Mouse (Mus musculus) stomach, embryonic 16.5 days (tissue): ENCODE measurements around the gene Acsbg2. TPM values are rescaled to one million over a fixed set of nuclear protein-coding genes. Genes with fewer than 3 reads are reported as not detected.

ENCODE experiments used
- ATAC-seq: fragments of 200-750 bp; cut with Nextera tagmentation; 2 replicates; pipeline ENCODE4 v1.8.0; 2017; ENCODE audit warnings: moderate number of reproducible peaks, moderate TSS enrichment; ENCODE audit not compliant: insufficient read depth, low FRiP score
- H3K27ac ChIP-seq: fragments of 300-500 bp; sonication (generic); 2 replicates; pipeline ENCODE4 v1.5.1; 2014; ENCODE audit warnings: low read length
- H3K27me3 ChIP-seq: fragments of 300-500 bp; sonication (generic); 2 replicates; pipeline ENCODE4 v1.6.1; 2014; ENCODE audit warnings: low read length, control low read depth, mixed read lengths; ENCODE audit not compliant: control insufficient read depth, insufficient read depth
- H3K36me3 ChIP-seq: fragments of 300-500 bp; sonication (generic); 2 replicates; pipeline ENCODE4 v1.6.1; 2014; ENCODE audit warnings: low read length; ENCODE audit not compliant: control insufficient read depth, insufficient read depth
- H3K4me1 ChIP-seq: fragments of 300-500 bp; sonication (generic); 2 replicates; pipeline ENCODE4 v1.6.1; 2014; ENCODE audit warnings: low read length, control low read depth, mixed read lengths; ENCODE audit not compliant: control insufficient read depth, insufficient read depth
- H3K4me2 ChIP-seq: fragments of 300-500 bp; sonication (generic); 2 replicates; pipeline ENCODE4 v1.6.1; 2014; ENCODE audit warnings: low read depth, low read length, mixed read lengths
- H3K4me3 ChIP-seq: fragments of 300-500 bp; sonication (generic); replicated peaks from 2 replicates; pipeline ENCODE4 v1.5.1; 2014; ENCODE audit warnings: mild to moderate bottlenecking, low read length
- H3K9ac ChIP-seq: fragments of 300-500 bp; sonication (generic); 2 replicates; pipeline ENCODE4 v1.6.1; 2014; ENCODE audit warnings: low read length
- H3K9me3 ChIP-seq: fragments of 300-500 bp; sonication (generic); replicated peaks from 2 replicates; pipeline ENCODE4 v1.6.1; 2016; ENCODE audit warnings: low read length, control low read depth; ENCODE audit not compliant: control insufficient read depth
- WGBS: fragments of 180-500 bp; shearing (Covaris S2); extraction: QIAGEN DNeasy Blood & Tissue Kit; methylation state at CpG from one replicate; pipeline ENCODE4 v1.1.7; 2014; 5-methylcytosine and 5-hydroxymethylcytosine counted together
- polyA plus RNA-seq: library from polyadenylated mRNA; unstranded; fragments of >200 nt; fragmentation: Nextera tagmentation; extraction: Ambion mirVana; gene quantifications from 2 replicates; pipeline ENCODE4 v1.2.1, GENCODE M21; 2015

Acsbg2 gene
- polyA plus RNA-seq, 1 experiment from 2014 or later, result not detected

DNA sequence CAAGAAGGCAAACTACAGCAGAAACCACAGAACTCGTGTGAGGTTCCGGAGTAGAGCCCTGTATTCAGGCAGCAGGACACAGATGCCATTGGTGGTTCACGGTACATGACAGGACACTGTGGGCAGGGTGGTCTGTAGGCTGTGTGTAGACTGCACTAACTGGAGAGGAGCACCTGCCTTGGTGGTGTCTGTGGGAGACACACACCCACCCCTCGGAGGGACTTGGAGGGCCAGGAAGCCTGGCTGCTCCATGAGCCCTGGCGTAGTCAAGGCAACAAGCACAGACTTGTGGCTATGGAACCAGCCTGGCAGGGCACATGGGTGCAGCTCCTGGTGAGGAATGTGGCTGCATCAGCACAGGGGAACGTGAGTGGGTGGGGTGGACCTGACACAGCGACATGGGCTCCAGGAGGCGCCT is 54.5 kb downstream of the Acsbg2 start:
- peak overlapping the region; percentile 35; the same call in 1 of the 2 replicates for H3K4me2 ChIP-seq

GRCm38 (mm10) chr17:56819032-56819545 is 55.2 kb downstream of the Acsbg2 start:
- no peak overlapping the region for H3K4me3 ChIP-seq
- WGBS, result 68% methylated on average over 6 of the region's 6 CpGs
- no peak for ATAC-seq
- no peaks in the 10 kb centered on the region for H3K36me3 ChIP-seq
- H3K27me3 ChIP-seq, result no peaks in the 10 kb centered on the region
- H3K9ac ChIP-seq, result no peak overlapping the region
- H3K27ac ChIP-seq, result peak overlapping the region; percentile 93
- peaks cover 3% of the 10 kb centered on the region; the same call in 1 of the 2 replicates for H3K4me1 ChIP-seq
- no peak overlapping the region for H3K4me2 ChIP-seq
- no peaks in the 10 kb centered on the region for H3K9me3 ChIP-seq

More for the DNA sequence above, 54.5 kb downstream of the Acsbg2 start:
- H3K4me3 ChIP-seq, result no peak overlapping the region
- ATAC-seq, result peak; percentile 87
- H3K9me3 ChIP-seq, result no peaks in the 10 kb centered on the region
- H3K27me3 ChIP-seq, result no peaks in the 10 kb centered on the region
- H3K27ac ChIP-seq, result peak overlapping the region; percentile 93
- 0 out of 2 replicates have a peak, but pooled peaks cover 3% of the 10 kb centered on the region for H3K4me1 ChIP-seq
- H3K9ac ChIP-seq, result peak overlapping the region; percentile 49; the same call in 1 of the 2 replicates
- WGBS, result 54% methylated on average over 8 of the region's 8 CpGs
- H3K36me3 ChIP-seq, result no peaks in the 10 kb centered on the region

GRCm38 (mm10) chr17:56818067-56818636 is 56.1 kb downstream of the Acsbg2 start:
- Histone ChIP-seq H3K4me3 (no peak overlapping the region), H3K27me3 (no peaks in the 10 kb centered on the region), H3K9ac (no peak overlapping the region), H3K4me1 (peaks cover 6% of the 10 kb centered on the region), H3K36me3 (no peaks in the 10 kb centered on the region), H3K4me2 (peak overlapping the region; percentile 19; the same call in 1 of the 2 replicates), H3K9me3 (no peaks in the 10 kb centered on the region), H3K27ac (peak overlapping the region; percentile 51)
- WGBS, result 33% methylated on average over 11 of the region's 11 CpGs
- ATAC-seq, result no peak

GRCm38 (mm10) chr17:56815057-56815345 is 59.2 kb downstream of the Acsbg2 start:
- WGBS, result 55% methylated on average over 3 of the region's 3 CpGs

GRCm38 (mm10) chr17:56814316-56815056 is 59.8 kb downstream of the Acsbg2 start:
- H3K27me3 ChIP-seq, result no peaks in the 10 kb centered on the region
- H3K36me3 ChIP-seq, result no peaks in the 10 kb centered on the region
- no peak overlapping the region for H3K4me2 ChIP-seq
- H3K4me3 ChIP-seq, result no peak overlapping the region
- 14% methylated on average over 24 of the region's 24 CpGs for WGBS
- H3K4me1 ChIP-seq, result peaks cover 21% of the 10 kb centered on the region
- H3K9me3 ChIP-seq, result no peaks in the 10 kb centered on the region
- peak overlapping the region; percentile 65 for H3K27ac ChIP-seq
- H3K9ac ChIP-seq, result 0 out of 2 replicates have a peak overlapping the region, but pooled peaks have one; percentile 8
- ATAC-seq, result peak; percentile 45; the same call in 1 of the 2 replicates

More at GRCm38 (mm10) chr17:56815057-56815345, 59.2 kb downstream of the Acsbg2 start:
- Histone ChIP-seq H3K4me1 (peaks cover 18% of the 10 kb centered on the region), H3K36me3 (no peaks in the 10 kb centered on the region), H3K27me3 (no peaks in the 10 kb centered on the region), H3K27ac (peak overlapping the region; percentile 65), H3K9ac (0 out of 2 replicates have a peak overlapping the region, but pooled peaks have one; percentile 8), H3K4me2 (no peak overlapping the region), H3K9me3 (no peaks in the 10 kb centered on the region), H3K4me3 (no peak overlapping the region)
- no peak for ATAC-seq

DNA sequence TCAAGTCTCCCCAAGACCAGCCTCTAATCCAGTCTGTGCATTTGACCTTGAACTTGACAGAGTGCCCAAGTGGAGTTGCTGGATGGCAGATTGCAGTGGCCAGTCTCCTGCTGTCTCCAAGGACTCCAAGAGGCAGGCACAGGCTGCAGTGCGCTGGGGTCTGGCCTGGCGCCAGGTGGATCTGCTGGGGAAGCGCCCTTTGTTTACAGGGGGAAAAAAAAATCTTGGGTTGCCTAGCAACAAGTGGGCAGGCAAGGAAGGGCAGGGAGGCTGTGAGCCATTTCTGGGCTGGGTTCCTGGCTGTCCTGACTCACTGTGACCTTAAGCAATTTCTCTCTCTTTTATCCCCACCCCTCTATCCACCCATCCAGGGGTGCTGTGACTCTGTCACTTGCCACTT is 64.0 kb downstream of the Acsbg2 start:
- Histone ChIP-seq H3K4me1 (peaks cover 18% of the 10 kb centered on the region), H3K4me3 (no peak overlapping the region), H3K27ac (peak overlapping the region; percentile 48), H3K36me3 (no peaks in the 10 kb centered on the region), H3K4me2 (no peak overlapping the region), H3K27me3 (no peaks in the 10 kb centered on the region), H3K9ac (no peak overlapping the region), H3K9me3 (no peaks in the 10 kb centered on the region)
- WGBS, result 3% methylated on average over 3 of the region's 3 CpGs
- peak; percentile 74 for ATAC-seq

GRCm38 (mm10) chr17:56808518-56808917 is 65.7 kb downstream of the Acsbg2 start:
- no peaks in the 10 kb centered on the region for H3K9me3 ChIP-seq
- no peak overlapping the region for H3K4me2 ChIP-seq
- peak; percentile 74; the same call in 1 of the 2 replicates for ATAC-seq
- H3K4me3 ChIP-seq, result no peak overlapping the region
- no peak overlapping the region for H3K9ac ChIP-seq
- no peaks in the 10 kb centered on the region for H3K27me3 ChIP-seq
- H3K36me3 ChIP-seq, result no peaks in the 10 kb centered on the region
- 9% methylated on average over 9 of the region's 9 CpGs for WGBS
- H3K4me1 ChIP-seq, result peaks cover 20% of the 10 kb centered on the region
- H3K27ac ChIP-seq, result no peak overlapping the region

- WGBS, result 81% methylated on average over 1 of the region's 1 CpGs
- Histone ChIP-seq H3K27ac (no peak overlapping the region), H3K9me3 (no peaks in the 10 kb centered on the region), H3K4me3 (no peak overlapping the region), H3K4me2 (no peak overlapping the region), H3K36me3 (no peaks in the 10 kb centered on the region), H3K27me3 (no peaks in the 10 kb centered on the region), H3K9ac (no peak overlapping the region), H3K4me1 (peaks cover 16% of the 10 kb centered on the region)
- no peak for ATAC-seq
These were observed 68.5 kb downstream of the Acsbg2 start for GRCm38 (mm10) chr17:56805784-56806183.

DNA sequence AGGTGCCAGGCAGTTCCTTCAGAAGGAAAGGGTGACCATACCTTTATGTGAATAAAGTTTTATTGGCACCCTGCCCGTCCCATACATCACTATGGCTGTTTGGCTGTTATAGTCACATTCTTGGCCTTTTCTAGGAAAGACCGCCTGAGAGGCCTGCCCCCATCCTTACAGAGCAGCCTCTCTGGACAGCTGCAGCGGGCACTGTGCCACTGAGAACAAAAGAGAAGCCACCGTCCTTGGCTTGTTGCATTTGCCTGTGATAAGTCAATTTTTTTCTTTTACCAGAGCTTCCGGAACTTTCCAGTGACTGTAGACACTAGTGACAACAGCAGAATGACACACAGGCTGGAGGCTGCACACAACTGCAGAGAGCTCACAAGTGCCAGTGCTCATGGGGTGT is 69.3 kb downstream of the Acsbg2 start:
- H3K4me3 ChIP-seq, result no peak overlapping the region
- no peak overlapping the region for H3K27ac ChIP-seq
- H3K9me3 ChIP-seq, result no peaks in the 10 kb centered on the region
- peaks cover 8% of the 10 kb centered on the region for H3K4me1 ChIP-seq
- no peak for ATAC-seq
- no peak overlapping the region for H3K4me2 ChIP-seq
- no peak overlapping the region for H3K9ac ChIP-seq
- no peaks in the 10 kb centered on the region for H3K36me3 ChIP-seq
- WGBS, result 71% methylated on average over 5 of the region's 5 CpGs
- no peaks in the 10 kb centered on the region for H3K27me3 ChIP-seq
